Mouse (Mus musculus): ENCODE measurements around the gene Gsk3a.

Gene Gsk3a

GRCm38 (mm10) chr7:25250141-25250972 lies 12.7 kb upstream of the Gsk3a start, which contains the start of gene Erf:
Gene Erf, minus strand, starts transcription at chr7:25250761.
- DNase-seq (ENCODE audit: low read depth, low spot score), result peak; percentile 87

GRCm38 (mm10) chr7:25249314-25250140 lies 11.9 kb upstream of the Gsk3a start:
- peak; percentile 59 for DNase-seq (ENCODE audit: low read depth, low spot score)

GRCm38 (mm10) chr7:25248846-25249313 lies 11.2 kb upstream of the Gsk3a start:
- no peak for DNase-seq (ENCODE audit: low read depth, low spot score)

GRCm38 (mm10) chr7:25248018-25248647 lies 10.5 kb upstream of the Gsk3a start:
- no peak for DNase-seq (ENCODE audit: low read depth, low spot score)

GRCm38 (mm10) chr7:25247498-25247897 lies 9.8 kb upstream of the Gsk3a start:
- DNase-seq (ENCODE audit: low read depth, low spot score), result no peak

- no peak for DNase-seq (ENCODE audit: low read depth, low spot score)
Measured at GRCm38 (mm10) chr7:25246759-25247137, 9.1 kb upstream of the Gsk3a start.

GRCm38 (mm10) chr7:25246079-25246758 lies 8.6 kb upstream of the Gsk3a start:
- no peak for DNase-seq (ENCODE audit: low read depth, low spot score)

GRCm38 (mm10) chr7:25244562-25245369 lies 7.1 kb upstream of the Gsk3a start:
- DNase-seq (ENCODE audit: low read depth, low spot score), result no peak

- DNase-seq (ENCODE audit: low read depth, low spot score), result no peak
Measured at GRCm38 (mm10) chr7:25243361-25243760, 5.7 kb upstream of the Gsk3a start.

GRCm38 (mm10) chr7:25241062-25241461 lies 3.4 kb upstream of the Gsk3a start:
- peak; percentile 54 for DNase-seq (ENCODE audit: low read depth, low spot score)

GRCm38 (mm10) chr7:25240631-25241030 lies 3.0 kb upstream of the Gsk3a start:
- no peak for DNase-seq (ENCODE audit: low read depth, low spot score)

GRCm38 (mm10) chr7:25238829-25239623 lies 1.4 kb upstream of the Gsk3a start:
- peak; percentile 79 for DNase-seq (ENCODE audit: low read depth, low spot score)

- DNase-seq (ENCODE audit: low read depth, low spot score), result peak; percentile 92
Measured at GRCm38 (mm10) chr7:25238015-25238706, 510 bp upstream of the Gsk3a start.

- no peak for DNase-seq (ENCODE audit: low read depth, low spot score)
Measured at GRCm38 (mm10) chr7:25235526-25235925, 2.1 kb downstream of the Gsk3a start.

- DNase-seq (ENCODE audit: low read depth, low spot score), result no peak
Measured at GRCm38 (mm10) chr7:25233061-25233460, 4.6 kb downstream of the Gsk3a start.

- no peak for DNase-seq (ENCODE audit: low read depth, low spot score)
Measured at GRCm38 (mm10) chr7:25232101-25232648, 5.5 kb downstream of the Gsk3a start.

GRCm38 (mm10) chr7:25230690-25231285 lies 6.9 kb downstream of the Gsk3a start:
- no peak for DNase-seq (ENCODE audit: low read depth, low spot score)

GRCm38 (mm10) chr7:25227523-25228300 lies 9.9 kb downstream of the Gsk3a start:
- no peak for DNase-seq (ENCODE audit: low read depth, low spot score)
